Mouse (Mus musculus): ENCODE results near the gene Hist2h2ab.
"Not testable (repeated sequence)": the region's sequence is repeated elsewhere in the genome, so short reads cannot be mapped to it uniquely, and the experiment has no call there.

Hist2h2ab gene

DNA sequence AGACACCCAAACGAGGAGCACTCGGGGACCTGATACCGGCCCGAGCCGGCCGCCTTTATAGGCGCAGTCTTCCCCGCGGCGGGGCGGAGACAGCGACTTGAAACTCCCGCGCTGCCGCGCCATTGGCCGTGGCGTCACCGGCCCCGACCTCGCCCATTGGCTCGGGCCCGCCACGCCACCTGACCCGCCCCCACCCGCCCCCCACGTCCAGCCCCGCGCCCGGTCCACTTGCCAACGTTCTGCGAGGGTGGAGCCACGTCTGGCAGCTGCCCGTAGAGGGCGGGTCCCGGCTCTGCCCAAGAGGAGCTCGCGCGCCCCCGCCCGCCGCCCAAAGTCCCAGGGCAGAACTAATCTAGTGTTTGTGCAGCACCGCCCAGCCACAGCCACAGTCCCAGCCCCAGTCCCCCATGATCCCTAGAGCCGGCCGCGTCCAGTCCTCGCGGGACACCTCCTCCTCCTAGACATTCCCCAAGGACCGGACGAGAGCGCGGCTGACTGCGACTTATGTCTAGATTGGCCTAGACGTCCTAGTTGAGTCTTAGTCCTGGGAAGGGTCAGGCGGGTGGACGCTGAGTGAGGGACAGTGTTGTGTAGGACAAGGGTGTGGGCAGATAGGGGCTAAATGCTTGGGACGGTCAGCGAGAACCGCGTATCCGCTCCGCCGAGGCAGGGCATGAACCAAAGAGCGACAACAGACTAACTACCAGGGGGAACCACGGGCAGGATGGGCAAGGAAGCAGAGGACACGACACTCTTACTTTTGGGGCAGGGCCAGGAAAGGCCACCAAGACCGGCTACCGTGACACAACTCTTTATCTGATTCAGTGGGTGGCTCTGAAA, 19.5 kb downstream of the Hist2h2ab start, which contains the start of gene Hist2h3c2:
Gene Hist2h3c2, minus strand, starts transcription at position 174 of the 840 bp plus-strand sequence.
- peak; percentile 38 for DNase-seq

DNA sequence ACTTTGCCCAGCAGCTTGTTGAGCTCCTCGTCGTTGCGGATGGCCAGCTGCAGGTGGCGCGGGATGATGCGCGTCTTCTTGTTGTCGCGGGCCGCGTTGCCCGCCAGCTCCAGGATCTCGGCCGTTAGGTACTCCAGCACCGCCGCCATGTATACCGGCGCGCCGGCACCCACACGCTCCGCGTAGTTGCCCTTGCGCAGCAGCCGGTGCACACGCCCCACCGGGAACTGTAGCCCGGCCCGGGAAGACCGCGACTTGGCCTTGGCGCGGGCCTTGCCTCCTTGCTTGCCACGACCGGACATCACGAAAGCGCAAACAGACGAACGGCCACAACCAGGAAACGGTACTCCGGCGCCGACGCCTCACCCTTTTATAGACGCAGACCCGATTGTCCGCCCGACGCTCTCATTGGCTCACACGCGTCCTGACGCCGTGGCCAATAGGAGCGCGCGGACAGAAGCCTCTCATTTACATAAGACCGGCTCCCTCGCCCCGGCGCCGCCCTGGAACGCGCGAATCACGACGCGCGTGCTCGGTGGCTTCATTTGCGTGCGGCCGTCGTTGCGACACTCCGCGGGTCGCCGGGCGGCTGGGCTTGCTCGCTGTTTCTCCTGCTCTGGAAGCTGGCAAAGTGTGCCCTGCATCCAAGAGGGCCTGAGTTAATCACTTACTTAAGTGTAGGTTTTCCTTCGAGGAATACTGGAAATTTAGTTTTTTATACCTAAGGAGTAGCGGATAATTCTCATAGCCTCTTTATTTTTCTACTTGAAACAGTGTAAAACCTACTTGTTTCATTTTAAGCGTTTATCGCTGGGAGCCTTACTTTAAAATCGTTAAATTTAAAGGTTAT, 20.5 kb downstream of the Hist2h2ab start, which contains the start of gene Hist2h2aa2:
Gene Hist2h2aa2, minus strand, starts transcription at position 328 of the 850 bp plus-strand sequence.
- DNase-seq: peak; percentile 97

- no peak for DNase-seq
Observed at GRCm38 (mm10) chr3:96240799-96241197, 21.1 kb downstream of the Hist2h2ab start.

GRCm38 (mm10) chr3:96243921-96244572, 24.4 kb downstream of the Hist2h2ab start:
- no peak for DNase-seq

GRCm38 (mm10) chr3:96245003-96245886, 25.6 kb downstream of the Hist2h2ab start, which contains the start of gene Hist2h2aa1:
Gene Hist2h2aa1, plus strand, starts transcription at chr3:96245497.
- DNase-seq: peak; percentile 87

DNA sequence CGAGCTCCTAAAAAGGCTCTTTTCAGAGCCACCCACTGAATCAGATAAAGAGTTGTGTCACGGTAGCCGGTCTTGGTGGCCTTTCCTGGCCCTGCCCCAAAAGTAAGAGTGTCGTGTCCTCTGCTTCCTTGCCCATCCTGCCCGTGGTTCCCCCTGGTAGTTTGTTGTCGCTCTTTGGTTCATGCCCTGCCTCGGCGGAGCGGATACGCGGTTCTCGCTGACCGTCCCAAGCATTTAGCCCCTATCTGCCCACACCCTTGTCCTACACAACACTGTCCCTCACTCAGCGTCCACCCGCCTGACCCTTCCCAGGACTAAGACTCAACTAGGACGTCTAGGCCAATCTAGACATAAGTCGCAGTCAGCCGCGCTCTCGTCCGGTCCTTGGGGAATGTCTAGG, 26.4 kb downstream of the Hist2h2ab start:
- DNase-seq: not testable (repeated sequence)

DNA sequence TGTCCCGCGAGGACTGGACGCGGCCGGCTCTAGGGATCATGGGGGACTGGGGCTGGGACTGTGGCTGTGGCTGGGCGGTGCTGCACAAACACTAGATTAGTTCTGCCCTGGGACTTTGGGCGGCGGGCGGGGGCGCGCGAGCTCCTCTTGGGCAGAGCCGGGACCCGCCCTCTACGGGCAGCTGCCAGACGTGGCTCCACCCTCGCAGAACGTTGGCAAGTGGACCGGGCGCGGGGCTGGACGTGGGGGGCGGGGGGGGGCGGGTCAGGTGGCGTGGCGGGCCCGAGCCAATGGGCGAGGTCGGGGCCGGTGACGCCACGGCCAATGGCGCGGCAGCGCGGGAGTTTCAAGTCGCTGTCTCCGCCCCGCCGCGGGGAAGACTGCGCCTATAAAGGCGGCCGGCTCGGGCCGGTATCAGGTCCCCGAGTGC, 26.8 kb downstream of the Hist2h2ab start, which contains the start of gene Hist2h3c1:
Gene Hist2h3c1, plus strand, starts transcription at position 259 of the 430 bp plus-strand sequence.
- DNase-seq: not testable (repeated sequence)

- DNase-seq: no peak
Observed at GRCm38 (mm10) chr3:96247356-96248140, 27.9 kb downstream of the Hist2h2ab start.

GRCm38 (mm10) chr3:96248141-96249033, 28.7 kb downstream of the Hist2h2ab start:
- no peak for DNase-seq

- no peak for DNase-seq
Observed at GRCm38 (mm10) chr3:96249034-96249345, 29.3 kb downstream of the Hist2h2ab start.

DNA sequence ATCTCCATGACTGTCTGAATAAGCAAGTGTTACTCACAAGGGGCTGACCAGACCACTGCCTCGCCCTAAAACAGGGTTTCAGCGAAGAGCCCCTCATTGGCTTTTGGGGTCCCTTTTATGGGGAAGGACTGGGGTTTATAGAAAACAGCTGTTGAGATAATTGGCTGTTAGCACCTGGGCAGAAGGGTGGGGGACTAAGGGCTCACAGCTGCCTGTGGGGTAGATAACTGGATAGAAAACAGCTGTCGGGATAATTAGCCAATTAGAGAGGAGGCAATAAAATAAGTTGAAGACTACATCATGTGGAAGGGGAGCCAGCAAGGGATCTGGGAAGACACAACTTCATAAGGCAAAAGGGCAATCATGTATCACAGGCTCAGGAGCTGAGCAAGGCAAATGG, 31.2 kb downstream of the Hist2h2ab start:
- DNase-seq: no peak

- no peak for DNase-seq
Observed at GRCm38 (mm10) chr3:96251787-96252186, 32.1 kb downstream of the Hist2h2ab start.

GRCm38 (mm10) chr3:96254683-96255355, 35.2 kb downstream of the Hist2h2ab start:
- DNase-seq: no peak

GRCm38 (mm10) chr3:96255926-96256593, 36.4 kb downstream of the Hist2h2ab start:
- peak; percentile 49 for DNase-seq

- DNase-seq: no peak
Observed at GRCm38 (mm10) chr3:96257190-96257589, 37.5 kb downstream of the Hist2h2ab start.

GRCm38 (mm10) chr3:96260220-96260619, 40.6 kb downstream of the Hist2h2ab start:
- no peak for DNase-seq

DNA sequence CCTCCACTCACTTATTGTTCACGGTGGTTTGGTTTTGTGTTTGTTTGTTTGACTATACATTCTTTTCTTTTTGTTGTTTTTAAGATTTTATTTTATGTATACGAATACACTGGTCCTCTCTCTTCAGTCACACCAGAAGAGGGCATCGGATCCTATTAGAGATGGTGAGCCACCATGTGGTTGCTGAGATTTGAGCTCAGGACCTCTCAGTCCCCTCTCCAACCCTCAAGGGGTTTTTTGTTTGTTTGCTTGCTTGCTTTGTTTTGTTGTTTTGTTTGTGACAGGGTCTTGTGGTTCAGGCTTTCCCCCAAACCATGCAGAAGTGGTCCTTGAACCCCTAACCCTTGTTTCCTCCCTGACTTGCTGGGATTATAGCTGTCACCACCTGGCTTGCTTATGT, 42.0 kb downstream of the Hist2h2ab start:
- DNase-seq: no peak

- peak; percentile 92 for DNase-seq
Observed at GRCm38 (mm10) chr3:96262216-96262875, 42.7 kb downstream of the Hist2h2ab start.
